Mouse (Mus musculus): ENCODE results near the gene Cck.

- TF ChIP-seq CTCF (IDR thresholded peaks at IDR 0.05; ENCODE audit: borderline replicate concordance, control insufficient read depth, extremely low read depth, insufficient read depth, low read length, poor library complexity) (no peak), POLR2A (IDR thresholded peaks at IDR 0.05; ENCODE audit: control insufficient read depth, extremely low read depth, insufficient read depth, low read length, poor library complexity) (no peak)
These were observed 37.1 kb upstream of the Cck start for GRCm38 (mm10) chr9:121532626-121533025.

Measured in thymus, adult 2 months (tissue).